Mouse (Mus musculus) left cerebral cortex, adult 11 months (tissue): ENCODE measurements around the gene Vamp9.
A peak's percentile ranks its signal among the peaks of the same experiment; 100 is the strongest.

Source experiments
- DNase-seq: peaks from one replicate; pipeline ENCODE4 v3.0.0; 2022; ENCODE audit warnings: low spot score

Gene Vamp9

DNA sequence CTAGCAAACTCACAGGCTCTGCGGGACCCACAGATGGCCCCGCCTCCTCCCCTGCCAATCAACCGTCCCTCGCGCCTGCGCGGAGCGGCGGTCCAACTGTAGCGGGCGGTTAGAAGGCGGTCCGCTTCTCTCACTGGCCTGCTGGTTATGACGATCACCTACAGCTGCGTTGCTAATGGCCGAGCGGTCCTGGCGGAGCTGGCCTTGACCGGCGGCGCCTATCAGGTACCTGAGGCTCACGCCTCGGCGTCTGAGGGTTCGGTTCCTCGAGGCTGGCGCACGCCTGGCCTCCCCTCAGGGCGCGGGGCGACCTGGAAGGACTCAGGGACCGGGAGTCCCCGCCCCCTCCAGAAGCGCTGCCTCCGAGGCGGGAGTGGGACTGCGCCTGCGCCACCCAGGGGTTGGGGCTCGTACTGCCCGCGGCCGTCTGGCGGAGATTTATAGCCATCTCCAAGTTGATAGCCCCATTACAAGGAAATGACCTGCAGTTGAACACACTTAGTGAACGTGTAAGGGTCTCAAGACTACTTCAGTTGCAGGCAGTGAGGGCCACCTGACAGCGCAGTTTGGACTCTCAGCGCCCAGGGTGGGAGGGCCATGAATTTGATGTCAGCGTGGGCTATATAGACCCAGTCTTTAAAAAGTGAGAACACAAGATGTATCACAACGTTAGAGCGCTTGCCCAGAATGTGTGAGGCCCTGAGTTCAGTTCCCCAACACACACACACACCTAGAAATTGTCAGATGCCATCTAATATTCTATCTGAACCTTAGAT, at the start of gene Vamp9:
Gene Vamp9, plus strand, starts transcription at position 74 of the 776 bp plus-strand sequence.
- DNase-seq, result peak; percentile 86

DNA sequence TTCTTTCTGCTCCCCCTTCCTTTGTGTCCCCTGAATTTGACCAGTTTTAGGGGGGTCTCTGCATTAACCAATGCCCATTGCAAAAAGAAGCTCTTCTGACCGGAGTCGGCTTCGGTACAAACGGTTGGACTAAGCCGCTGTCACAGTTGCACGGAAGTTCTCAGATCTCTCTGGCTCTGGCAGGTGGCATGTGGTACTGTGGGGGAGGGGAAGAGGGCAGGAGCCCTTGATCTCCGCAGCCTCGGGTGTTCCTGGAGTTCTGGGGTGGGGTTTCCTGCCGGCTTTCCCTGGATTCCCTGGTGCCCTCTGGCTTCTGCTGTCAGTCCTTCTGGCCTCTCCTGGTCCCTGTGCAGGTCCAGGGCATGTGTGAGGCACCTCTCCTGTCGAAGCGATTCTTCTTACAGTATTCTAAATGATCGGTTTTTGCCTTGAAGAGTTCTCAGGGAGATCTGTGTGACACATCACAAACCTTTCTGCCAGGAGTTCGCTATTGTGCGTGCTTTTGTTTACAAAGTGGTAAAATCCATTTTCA, 48.9 kb upstream of the Vamp9 start:
- DNase-seq, result no peak

DNA sequence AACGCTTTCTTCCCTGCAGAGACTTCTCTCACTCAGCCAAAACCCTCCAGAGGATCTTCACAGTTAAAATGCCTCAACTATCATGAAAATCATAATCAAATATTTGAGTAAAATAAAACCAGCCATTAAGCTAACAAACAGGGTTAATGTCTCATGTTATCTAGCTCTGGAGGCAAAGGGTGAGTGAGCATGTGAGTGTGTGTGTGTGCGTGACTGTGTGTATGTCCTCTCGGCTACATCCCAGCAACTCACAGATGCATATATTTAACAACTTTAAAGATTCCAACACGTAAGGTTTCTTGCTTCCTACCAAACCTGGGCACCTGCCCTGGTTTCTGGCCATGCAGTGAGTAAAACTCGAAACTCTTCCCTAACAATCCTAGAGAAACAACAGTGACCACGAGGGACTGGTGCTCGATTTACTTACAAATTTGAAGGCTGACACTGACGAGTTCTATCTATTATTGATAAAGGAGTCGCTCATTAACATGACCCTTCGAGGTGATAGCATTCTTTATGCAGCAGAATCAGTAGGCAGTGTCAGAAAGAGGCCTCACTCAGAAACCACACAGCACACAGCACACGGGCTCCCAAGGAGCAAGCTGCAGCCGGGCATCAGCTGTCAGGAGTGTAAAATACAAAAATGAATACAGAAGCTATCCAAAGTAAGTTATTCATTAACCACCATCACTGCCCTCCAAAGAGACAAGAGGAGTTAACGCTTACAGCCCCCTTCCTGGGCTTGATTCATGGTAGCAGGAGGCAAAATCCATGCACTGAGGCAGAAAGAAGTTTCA, 46.2 kb upstream of the Vamp9 start:
- no peak for DNase-seq

DNA sequence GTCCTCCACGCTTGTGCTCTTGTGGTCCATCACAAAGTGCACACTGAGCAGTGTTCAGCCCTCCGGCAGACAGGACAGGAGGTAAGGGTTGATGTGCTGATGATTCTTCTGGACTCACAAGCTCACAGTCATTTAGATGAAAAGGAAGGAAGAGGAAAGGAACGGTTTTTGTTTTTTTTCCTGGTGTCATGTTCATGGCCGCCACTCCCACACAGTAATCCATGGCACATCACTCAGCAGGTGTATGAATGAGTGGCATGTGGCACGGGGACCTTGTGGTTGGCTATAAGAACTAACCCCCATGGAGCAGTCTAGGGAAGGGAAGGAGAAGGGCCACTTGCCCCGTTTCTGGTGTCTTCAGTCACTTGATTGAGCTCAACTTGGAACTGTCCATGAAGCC, 44.2 kb upstream of the Vamp9 start:
- DNase-seq, result no peak

DNA sequence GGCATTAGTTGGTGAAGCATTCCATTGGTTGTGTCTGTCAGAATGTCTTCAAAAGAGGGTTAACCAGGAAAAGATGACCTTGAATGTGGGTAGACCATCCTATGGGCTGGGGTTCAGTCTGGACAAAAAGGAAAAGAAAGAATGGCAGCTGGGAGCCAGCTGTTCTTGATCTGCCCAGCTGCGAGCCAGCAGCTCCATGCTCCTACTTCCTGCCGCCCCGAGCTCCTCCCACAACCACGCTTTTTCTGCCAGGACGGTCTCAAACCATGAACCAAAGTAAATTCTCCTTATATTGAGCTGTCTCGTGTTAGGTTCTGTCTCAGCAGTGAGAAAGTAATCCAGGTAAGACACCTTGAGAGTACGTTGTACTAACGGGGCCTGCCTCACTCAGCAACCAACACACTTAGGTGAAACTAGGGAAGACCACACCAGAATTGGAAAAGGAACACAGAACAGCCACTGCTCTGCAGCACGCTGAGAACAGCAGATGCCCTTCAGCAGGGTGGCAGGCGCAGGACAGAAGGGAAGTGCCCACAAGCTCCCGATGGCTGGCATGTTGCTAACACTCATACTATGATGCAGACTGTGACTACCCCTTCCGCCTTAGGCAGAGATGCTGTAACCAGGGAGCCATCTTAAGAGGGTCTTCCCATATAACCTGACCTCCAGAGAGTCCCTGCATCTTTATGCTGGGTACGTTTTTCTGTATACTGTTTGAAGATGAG, 42.2 kb upstream of the Vamp9 start:
- no peak for DNase-seq

DNA sequence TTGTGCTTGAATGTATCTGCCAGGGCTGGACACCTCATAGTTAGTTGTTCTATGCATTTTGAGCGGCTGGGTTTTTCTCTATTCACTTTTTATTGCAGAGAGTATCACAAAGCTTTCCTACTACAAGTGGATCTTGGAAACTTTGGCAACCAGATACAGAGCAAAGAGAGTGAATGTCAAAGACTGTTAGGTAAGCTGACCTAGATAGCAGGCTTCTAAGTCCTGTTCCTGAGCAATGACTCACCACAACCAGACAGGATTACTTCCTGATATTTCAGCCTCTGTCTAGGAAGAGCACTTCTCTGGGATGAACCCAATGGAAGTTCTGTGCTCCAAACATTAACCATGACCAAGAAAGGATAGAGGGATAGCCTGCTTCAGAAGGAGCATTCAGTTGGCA, 40.3 kb upstream of the Vamp9 start:
- DNase-seq, result no peak

DNA sequence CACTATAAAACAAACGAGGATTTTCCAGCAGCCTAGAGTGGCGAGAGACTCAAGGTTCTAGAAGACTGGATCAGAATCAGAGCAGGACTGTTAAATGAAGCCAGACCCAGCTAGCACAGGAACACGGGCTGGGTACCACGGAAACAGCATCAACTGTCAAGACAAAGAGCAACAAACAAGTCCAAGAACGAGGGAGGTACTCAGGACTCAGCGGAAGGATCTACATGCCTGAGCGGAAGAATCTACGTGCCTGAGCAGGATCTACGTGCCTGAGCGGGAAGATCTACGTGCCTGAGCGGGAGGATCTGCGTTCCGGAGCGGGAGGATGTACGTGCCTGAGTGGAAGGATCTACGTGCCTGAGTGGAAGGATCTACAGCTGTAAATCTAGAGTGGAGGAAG, 37.8 kb upstream of the Vamp9 start:
- DNase-seq, result no peak

DNA sequence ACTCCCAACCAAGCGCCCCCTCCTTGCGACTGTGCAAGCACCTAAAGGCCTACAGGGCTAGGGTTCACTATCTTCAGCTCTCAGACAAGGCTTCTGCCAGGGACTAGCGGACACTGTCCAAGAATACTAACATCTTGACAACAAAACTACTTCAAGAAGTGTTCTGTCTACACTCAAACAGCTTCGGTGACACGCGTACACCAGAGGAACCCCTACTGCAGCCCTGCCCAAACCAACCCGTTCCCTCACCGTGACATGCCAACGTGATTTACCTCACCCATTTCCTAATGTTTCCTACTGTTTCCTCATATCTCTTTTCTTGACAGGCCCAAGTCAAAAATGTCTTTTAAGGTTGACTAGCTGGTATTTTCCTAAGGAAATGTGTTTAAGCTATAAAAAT, 37.1 kb upstream of the Vamp9 start:
- no peak for DNase-seq

DNA sequence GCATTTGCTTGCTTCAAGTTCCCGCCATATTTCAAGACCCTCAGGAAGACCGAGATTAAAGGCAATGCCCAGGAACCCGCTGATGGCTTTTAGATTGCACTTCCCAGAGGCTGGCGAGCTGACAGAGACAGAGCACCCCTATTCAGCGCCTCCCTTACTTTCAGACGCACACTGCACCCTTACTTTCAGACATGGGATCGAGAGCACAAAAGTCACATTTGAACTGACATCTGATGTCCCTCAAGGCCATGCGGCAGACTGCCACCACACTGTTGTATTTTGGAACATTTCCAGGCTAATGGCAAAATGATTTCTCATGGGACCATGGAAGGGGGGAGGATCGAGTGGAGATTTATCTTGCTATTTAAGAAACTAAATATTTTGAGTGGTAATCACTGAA, 28.5 kb upstream of the Vamp9 start:
- no peak for DNase-seq

DNA sequence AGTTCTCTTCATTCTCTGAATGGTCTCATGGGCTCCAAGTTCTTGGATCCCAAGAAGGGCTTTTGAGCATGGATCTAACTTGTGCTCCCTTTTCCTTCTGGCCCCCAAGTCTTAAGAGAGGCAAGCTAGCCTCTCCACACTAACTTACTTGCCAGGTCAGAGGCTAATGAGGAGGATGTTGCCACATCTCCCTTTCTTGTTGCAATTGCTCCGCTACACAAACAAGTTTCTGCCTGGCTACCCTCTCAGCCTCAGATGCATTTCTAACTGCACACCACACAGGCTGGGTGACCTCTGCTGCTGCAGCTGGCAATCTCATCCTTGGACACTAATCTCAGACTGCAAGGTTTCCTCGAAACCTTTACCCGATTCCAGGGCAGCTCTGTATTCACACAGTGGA, 23.6 kb upstream of the Vamp9 start:
- DNase-seq, result no peak

DNA sequence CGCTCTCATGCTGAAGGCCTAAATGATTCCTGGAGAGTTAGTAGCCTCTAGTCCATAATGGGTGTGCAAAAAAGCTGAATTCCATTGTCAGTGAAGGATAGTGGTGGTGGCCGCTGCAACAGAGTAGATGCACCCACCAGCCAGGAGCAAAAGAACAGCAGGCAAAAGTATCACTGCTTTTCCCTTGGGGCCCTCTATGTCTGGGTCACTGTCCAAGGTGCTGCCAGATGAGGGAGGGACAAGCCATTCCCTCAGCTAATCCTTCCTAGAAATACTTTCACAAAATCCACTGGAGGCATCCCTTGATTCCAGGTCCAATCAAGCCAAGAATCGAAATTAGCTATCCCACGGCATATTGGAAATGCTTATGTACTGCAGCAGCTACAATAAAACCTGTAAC, 22.0 kb upstream of the Vamp9 start:
- DNase-seq, result no peak

DNA sequence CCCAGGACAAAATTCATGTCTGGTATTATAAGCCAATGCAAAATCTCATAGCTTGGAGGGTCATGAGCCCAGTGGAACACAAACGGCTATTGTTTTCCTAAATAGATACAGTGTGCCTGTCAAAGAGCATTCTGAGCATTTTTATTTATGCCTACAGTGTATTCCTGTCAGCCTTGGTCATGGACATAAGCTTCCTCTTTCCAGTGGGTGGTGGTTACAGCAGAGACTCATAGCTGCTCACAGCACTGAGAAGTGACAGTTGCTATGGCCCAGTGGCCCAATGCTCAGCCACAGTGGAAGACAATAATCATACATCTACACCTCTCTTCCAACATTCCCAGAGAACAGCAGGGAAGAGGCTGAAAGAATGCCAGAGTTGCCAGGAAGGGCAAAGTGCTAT, 18.9 kb upstream of the Vamp9 start:
- no peak for DNase-seq

DNA sequence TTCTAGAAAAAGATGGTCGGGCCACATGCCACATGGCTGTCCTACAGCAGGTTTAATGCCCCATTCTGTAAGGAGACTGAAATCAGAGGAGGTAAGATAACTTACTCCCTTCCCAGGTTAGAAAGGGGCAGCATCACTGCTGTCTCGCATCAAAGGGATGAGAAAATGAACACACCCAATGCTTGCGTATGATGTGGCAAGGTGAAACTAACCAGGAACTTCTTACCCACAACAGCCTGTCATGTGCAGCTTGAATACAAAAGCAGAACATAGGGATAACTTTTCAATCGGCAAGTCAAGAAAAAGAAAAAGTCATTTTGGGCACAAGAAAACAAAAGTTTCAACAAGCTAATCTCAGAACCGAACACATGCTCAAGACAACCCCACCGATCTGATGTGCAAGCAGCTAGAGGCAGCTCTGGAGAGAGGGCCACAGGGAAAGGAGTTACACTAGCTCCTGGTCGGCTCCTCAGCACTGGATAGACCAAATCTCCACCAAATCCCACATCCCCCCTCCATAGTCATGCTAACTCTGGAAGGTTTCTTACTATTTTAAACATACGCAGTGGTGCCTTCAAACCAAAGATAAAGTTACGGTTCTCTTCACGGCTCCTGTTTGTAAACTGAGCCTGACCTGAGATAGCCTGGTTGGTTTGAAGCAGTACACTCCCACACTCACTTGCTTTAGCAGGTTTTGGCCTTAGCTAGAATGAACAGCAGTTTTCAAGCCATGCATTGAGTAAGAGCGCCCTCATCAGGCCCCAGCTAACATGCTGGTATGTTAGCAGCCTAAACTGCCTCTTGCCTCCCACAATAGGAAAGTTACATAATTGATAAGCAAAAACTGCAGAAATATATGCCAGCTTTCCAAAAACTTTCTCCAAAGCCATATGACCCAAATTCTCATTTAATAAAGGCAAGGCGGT, 14.3 kb upstream of the Vamp9 start:
- DNase-seq, result peak; percentile 79

DNA sequence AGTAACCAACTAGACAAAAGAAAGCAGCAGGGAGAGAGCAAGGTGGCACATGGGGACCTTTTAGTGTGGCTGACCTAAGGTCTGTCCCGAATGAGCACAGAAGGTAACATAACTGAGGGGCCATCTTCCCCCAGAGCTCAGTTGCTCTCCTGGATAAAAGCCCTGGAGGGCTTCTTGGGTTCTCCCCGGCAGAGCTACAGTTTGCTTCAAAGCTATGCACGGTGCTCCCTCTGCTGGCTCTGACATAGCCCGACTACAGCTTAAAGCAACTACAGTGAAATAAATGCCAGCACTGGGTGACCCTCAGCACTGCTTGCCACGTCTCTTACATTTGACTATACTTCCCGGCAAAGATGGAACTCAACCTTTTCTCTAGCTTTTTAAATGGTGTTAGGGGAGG, 6.0 kb upstream of the Vamp9 start:
- peak; percentile 46 for DNase-seq

DNA sequence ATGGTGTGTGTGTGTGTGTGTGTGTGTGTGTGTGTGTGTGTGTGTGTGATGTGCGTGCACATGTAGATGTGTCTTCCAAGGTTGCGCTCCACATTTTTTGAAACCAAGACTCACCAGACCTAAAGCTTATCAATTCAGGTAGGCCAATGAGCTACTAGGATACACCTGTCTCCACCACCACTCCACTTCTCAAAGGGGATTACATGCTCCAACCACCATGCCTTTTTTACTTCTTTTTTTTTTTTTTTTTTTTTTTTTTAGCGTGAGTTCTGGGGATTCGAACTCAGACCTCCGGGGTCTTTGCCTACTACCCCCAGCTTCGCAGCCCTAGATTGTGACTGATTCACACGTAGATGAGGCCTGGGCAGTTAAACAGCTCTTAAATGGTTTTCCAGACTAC, 323 bp upstream of the Vamp9 start:
- no peak for DNase-seq

DNA sequence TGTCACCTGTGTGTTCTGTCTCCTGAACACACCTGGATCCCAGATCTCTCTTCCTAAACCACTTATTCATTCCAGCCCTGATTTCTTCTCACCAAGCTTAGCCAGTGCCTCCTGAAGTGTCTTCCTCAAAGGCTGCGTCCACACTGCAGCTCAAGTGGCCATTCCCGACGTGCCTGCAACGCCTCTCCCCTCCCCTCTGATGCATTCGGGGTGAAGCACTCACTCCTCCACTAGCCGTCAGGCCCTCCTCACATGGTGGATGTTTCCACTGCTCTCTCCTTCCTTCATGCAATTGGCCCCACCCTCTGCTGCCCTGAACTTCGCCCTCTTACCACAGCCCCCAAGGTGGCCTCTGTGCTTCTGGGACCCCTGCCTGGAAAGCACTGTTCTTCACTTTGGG, 9.4 kb downstream of the Vamp9 start:
- DNase-seq, result no peak

DNA sequence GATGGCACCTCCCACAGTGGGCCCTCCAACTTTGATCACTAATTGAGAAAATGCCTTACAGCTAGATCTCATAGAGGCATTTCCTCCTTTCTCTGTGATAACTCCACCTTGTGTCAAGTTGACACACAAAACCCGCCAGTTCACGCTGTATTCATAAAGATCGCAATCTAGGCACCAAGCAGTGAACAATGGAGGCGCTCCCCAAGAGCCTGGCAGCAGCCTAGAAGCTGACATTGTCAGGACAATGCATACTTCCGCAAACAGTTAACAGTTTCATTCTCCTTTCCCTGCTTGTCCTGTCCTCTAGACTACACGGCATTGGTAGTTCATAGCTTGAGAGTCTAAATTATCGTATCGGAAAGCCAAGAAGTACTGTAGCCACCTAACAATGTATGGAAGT, 16.0 kb downstream of the Vamp9 start:
- DNase-seq, result no peak

DNA sequence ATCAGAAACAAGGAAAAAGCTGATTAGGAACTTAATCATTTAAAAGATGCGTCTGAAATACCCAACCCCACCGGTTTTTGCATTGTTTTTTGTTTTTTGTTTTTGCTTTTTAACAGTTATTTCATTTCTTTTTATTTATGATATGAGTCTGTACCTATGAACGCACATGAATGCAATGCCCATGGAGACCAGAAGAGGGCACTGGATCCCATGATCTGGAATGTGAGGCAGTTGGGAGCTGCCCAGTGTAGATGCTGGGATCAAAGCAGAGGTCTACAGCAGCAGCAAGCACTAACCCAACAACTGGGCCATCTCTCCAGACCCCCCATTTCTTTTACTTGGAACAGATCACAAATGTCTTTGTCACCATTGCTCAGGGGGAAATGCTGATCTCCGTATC, 21.9 kb downstream of the Vamp9 start:
- no peak for DNase-seq

DNA sequence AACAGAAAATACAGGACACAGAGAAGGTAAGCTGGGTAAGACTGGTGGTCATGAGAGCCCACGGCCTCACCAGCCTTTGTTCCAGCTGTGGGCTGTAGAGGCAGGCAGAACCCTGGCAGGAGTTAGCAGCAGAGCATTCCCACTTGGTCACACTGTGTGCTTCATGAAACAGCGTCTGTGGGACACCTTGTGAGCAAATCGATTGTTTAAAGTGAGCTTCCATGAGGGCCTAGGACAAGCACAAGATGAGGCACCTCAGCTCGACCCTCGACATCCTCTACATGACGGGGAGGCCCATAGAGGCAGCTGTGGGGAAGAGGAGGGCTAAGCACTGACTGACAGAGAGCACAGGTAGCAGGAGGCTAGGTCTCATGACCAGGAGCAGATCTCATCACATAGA, 25.9 kb downstream of the Vamp9 start:
- DNase-seq, result no peak

DNA sequence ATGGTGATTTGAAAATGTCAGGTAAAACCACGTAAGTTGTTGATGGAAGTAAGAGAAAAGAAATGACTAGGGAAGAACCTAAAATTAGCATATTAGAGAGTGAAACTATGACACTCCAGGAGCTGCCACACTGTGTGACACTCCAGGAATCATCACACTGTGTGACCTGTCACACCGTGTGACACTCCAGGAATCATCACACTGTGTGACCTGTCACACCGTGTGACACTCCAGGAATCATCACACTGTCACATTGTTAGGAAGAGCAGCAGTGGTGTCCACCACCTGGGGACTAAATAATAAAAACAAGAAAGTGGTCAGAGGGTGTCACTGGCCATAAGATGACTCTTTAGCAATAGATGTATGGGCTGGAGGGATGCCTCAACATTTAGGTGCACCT, 33.4 kb downstream of the Vamp9 start:
- no peak for DNase-seq

DNA sequence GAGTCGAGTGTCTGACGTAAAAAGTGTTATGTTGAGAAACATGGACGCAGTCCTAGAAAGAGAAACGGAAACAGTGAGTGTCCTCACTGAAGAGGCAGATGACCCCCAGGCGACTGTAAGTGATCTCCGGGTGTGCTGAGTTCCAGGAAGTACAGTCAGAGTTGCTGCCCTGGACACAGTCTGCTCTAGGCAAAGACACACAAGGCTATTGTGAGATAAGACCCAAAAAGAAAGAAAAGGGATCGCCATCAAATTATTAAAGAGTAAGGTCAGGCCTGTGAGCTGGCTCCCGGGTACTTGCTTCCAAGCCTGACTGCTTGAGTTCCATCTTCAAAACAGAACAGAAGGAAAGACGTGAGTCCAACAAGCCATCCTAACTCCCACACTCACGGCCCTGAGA, 35.2 kb downstream of the Vamp9 start:
- no peak for DNase-seq
